Mouse (Mus musculus) intestine, embryonic 15.5 days (tissue): ENCODE measurements around the gene Chrm3. TPM values are rescaled to one million over a fixed set of nuclear protein-coding genes. Genes with fewer than 3 reads are reported as not detected.

Experiments used
- ATAC-seq: fragments of 200-750 bp; cut with Nextera tagmentation; 2 replicates; pipeline ENCODE4 v1.8.0; 2017; ENCODE audit warnings: moderate TSS enrichment, moderate library complexity
- H3K27ac ChIP-seq: fragments of 300-500 bp; sonication (generic); 2 replicates; pipeline ENCODE4 v1.5.1; 2015; ENCODE audit warnings: mild to moderate bottlenecking, inconsistent platforms
- H3K27me3 ChIP-seq: fragments of 300-500 bp; sonication (generic); replicated peaks from 2 replicates; pipeline ENCODE4 v1.6.1; 2015; ENCODE audit warnings: inconsistent platforms
- H3K36me3 ChIP-seq: fragments of 300-500 bp; sonication (generic); 2 replicates; pipeline ENCODE4 v1.6.1; 2015; ENCODE audit warnings: inconsistent platforms
- H3K4me1 ChIP-seq: fragments of 300-500 bp; sonication (generic); replicated peaks from 2 replicates; pipeline ENCODE4 v1.6.1; 2015; ENCODE audit warnings: inconsistent platforms
- H3K4me2 ChIP-seq: fragments of 300-500 bp; sonication (generic); replicated peaks from 2 replicates; pipeline ENCODE4 v1.6.1; 2015; ENCODE audit warnings: mild to moderate bottlenecking, inconsistent platforms
- H3K4me3 ChIP-seq: fragments of 300-500 bp; sonication (generic); replicated peaks from 2 replicates; pipeline ENCODE4 v1.5.1; 2015; ENCODE audit warnings: inconsistent platforms
- H3K9ac ChIP-seq: fragments of 300-500 bp; sonication (generic); 2 replicates; pipeline ENCODE4 v1.6.1; 2015; ENCODE audit warnings: inconsistent platforms
- H3K9me3 ChIP-seq: fragments of 300-500 bp; sonication (generic); 2 replicates; pipeline ENCODE4 v1.6.1; 2016; ENCODE audit warnings: inconsistent platforms
- WGBS: fragments of 180-500 bp; shearing (Covaris S2); methylation state at CpG from one replicate; pipeline ENCODE4 v1.1.7; 2015; 5-methylcytosine and 5-hydroxymethylcytosine counted together
- polyA plus RNA-seq: library from polyadenylated mRNA; unstranded; fragments of >200 nt; fragmentation: Nextera tagmentation; extraction: Ambion mirVana; gene quantifications from 2 replicates; pipeline ENCODE4 v1.2.1, GENCODE M21; 2015

The Chrm3 gene
- polyA plus RNA-seq, 1 experiment from 2014 or later = 1.4 TPM

- Histone ChIP-seq H3K4me2 (no peak overlapping the region), H3K27me3 (no peaks in the 10 kb centered on the region), H3K4me3 (no peak overlapping the region), H3K27ac (no peak overlapping the region), H3K36me3 (no peaks in the 10 kb centered on the region), H3K9me3 (no peaks in the 10 kb centered on the region), H3K4me1 (no peaks in the 10 kb centered on the region), H3K9ac (no peak overlapping the region)
- no peak for ATAC-seq
- WGBS = 69% methylated on average over 2 of the region's 2 CpGs
Measured at GRCm38 (mm10) chr13:10131064-10131463, 229.6 kb downstream of the Chrm3 start.

DNA sequence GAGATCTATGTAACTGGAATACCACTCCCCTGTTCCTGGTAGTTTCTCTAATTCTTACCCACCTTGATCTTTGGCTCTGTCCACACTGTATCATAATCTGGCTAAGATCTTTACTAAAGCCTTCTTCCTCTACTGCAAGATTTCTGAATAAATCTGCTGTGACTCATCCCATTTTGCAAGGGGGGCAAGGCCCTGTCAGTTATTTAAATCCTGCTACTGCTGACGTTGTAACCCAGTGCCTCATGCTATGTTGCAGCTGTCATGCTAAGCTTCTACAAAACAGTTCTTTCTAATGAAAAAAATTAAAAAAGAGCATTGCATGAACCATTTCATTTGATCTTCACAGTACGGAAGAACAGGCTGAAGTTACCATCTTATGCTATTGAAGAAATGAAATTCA lies 248.4 kb downstream of the Chrm3 start:
- Histone ChIP-seq H3K4me3 (no peak overlapping the region), H3K27me3 (no peaks in the 10 kb centered on the region), H3K9me3 (no peaks in the 10 kb centered on the region), H3K9ac (no peak overlapping the region), H3K4me2 (no peak overlapping the region), H3K36me3 (no peaks in the 10 kb centered on the region), H3K4me1 (no peaks in the 10 kb centered on the region), H3K27ac (no peak overlapping the region)
- no peak for ATAC-seq
- 49% methylated on average over 2 of the region's 2 CpGs for WGBS

- no peak overlapping the region for H3K4me3 ChIP-seq
- H3K9me3 ChIP-seq = no peaks in the 10 kb centered on the region
- ATAC-seq = no peak
- H3K4me1 ChIP-seq = no peaks in the 10 kb centered on the region
- H3K27ac ChIP-seq = no peak overlapping the region
- H3K9ac ChIP-seq = no peak overlapping the region
- no peaks in the 10 kb centered on the region for H3K36me3 ChIP-seq
- H3K27me3 ChIP-seq = no peaks in the 10 kb centered on the region
- no peak overlapping the region for H3K4me2 ChIP-seq
- WGBS = 53% methylated on average over 1 of the region's 1 CpGs
Measured at GRCm38 (mm10) chr13:10109542-10109941, 251.1 kb downstream of the Chrm3 start.

GRCm38 (mm10) chr13:10107331-10107730 lies 253.3 kb downstream of the Chrm3 start:
- Histone ChIP-seq H3K4me2 (no peak overlapping the region), H3K27ac (no peak overlapping the region), H3K4me3 (no peak overlapping the region), H3K36me3 (no peaks in the 10 kb centered on the region), H3K9ac (no peak overlapping the region), H3K27me3 (no peaks in the 10 kb centered on the region), H3K4me1 (no peaks in the 10 kb centered on the region), H3K9me3 (no peaks in the 10 kb centered on the region)
- no peak for ATAC-seq
- WGBS = 84% methylated on average over 7 of the region's 7 CpGs

DNA sequence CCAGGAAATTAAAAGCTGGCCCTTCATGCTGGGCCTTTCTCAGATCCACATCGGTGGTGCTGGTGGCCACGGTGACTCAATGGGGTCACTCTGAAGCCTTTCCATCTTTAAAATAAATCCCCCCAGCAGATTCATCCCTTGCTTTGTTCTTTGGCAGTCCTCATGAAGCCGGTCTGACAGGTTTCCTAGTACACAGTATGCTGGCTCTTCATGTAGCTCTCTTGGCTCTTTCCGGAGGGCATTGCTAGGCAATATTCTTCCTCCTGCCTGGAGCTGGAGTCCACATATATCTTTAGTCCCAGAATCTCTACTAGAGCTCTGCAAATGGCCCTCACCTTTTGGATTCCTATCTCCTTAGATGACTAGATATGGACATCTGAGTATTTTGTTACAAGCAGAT lies 269.9 kb downstream of the Chrm3 start:
- Histone ChIP-seq H3K9me3 (no peaks in the 10 kb centered on the region), H3K36me3 (no peaks in the 10 kb centered on the region), H3K9ac (no peak overlapping the region), H3K4me3 (no peak overlapping the region), H3K4me1 (no peaks in the 10 kb centered on the region), H3K27ac (no peak overlapping the region), H3K27me3 (no peaks in the 10 kb centered on the region), H3K4me2 (no peak overlapping the region)
- ATAC-seq = no peak
- 80% methylated on average over 4 of the region's 4 CpGs for WGBS

DNA sequence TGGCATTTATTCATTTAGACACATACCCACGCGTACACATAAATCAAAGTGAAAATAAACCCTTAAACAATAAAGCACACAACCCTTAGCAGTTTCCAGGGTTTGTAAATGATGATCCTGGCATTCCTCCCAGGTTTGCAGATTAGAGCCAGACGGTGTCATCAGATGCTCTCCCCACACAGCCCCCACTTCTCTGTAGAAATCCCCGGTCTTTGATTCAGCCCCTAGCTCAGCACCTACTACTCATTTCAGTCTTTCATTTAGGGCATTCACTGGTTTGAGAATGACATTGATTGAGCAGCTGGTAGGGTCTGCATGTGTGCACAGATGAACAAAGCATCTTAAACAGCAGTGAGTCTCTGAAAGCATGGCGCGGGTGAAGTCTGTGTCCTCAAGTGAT lies 274.3 kb downstream of the Chrm3 start:
- Histone ChIP-seq H3K4me3 (no peak overlapping the region), H3K4me2 (no peak overlapping the region), H3K9ac (no peak overlapping the region), H3K27me3 (no peaks in the 10 kb centered on the region), H3K27ac (no peak overlapping the region), H3K36me3 (no peaks in the 10 kb centered on the region), H3K4me1 (no peaks in the 10 kb centered on the region), H3K9me3 (no peaks in the 10 kb centered on the region)
- WGBS = 76% methylated on average over 6 of the region's 6 CpGs
- no peak for ATAC-seq

DNA sequence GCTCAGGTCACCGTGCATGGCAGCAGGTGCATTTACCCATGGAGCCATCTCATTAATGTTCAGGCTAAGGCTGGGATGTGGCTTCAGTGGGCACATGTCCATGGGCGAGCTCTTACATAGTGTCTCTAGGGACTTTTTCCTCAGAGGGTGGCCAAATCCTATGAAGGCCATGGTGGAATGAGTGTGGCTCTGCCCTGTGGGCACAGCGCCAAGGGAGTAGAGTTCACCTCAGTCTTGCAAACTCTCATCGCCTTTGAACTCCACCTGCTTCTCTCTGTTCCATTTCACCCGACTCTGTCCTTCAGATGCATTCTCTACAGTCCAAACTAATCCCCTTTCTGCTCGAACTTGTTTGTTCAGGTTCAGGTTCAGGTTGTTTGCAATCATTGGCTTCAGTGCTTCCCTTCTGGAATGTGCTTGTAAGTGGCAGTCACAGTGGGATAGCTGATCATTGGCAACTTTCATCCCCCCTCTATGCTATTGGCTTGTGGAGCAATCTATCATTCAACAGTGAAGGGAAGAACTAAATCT lies 278.7 kb downstream of the Chrm3 start:
- Histone ChIP-seq H3K4me1 (no peaks in the 10 kb centered on the region), H3K27ac (no peak overlapping the region), H3K4me2 (no peak overlapping the region), H3K4me3 (no peak overlapping the region), H3K36me3 (no peaks in the 10 kb centered on the region), H3K27me3 (no peaks in the 10 kb centered on the region), H3K9ac (no peak overlapping the region), H3K9me3 (no peaks in the 10 kb centered on the region)
- 81% methylated on average over 6 of the region's 6 CpGs for WGBS
- ATAC-seq = no peak

- Histone ChIP-seq H3K9me3 (no peaks in the 10 kb centered on the region), H3K36me3 (no peaks in the 10 kb centered on the region), H3K4me1 (0 out of 2 replicates have a peak, but pooled peaks cover 2% of the 10 kb centered on the region), H3K27ac (no peak overlapping the region), H3K4me2 (no peak overlapping the region), H3K9ac (no peak overlapping the region), H3K4me3 (no peak overlapping the region), H3K27me3 (no peaks in the 10 kb centered on the region)
- WGBS = 18% methylated on average over 5 of the region's 5 CpGs
- peak; percentile 73 for ATAC-seq
Measured at GRCm38 (mm10) chr13:10071165-10071564, 289.5 kb downstream of the Chrm3 start.

DNA sequence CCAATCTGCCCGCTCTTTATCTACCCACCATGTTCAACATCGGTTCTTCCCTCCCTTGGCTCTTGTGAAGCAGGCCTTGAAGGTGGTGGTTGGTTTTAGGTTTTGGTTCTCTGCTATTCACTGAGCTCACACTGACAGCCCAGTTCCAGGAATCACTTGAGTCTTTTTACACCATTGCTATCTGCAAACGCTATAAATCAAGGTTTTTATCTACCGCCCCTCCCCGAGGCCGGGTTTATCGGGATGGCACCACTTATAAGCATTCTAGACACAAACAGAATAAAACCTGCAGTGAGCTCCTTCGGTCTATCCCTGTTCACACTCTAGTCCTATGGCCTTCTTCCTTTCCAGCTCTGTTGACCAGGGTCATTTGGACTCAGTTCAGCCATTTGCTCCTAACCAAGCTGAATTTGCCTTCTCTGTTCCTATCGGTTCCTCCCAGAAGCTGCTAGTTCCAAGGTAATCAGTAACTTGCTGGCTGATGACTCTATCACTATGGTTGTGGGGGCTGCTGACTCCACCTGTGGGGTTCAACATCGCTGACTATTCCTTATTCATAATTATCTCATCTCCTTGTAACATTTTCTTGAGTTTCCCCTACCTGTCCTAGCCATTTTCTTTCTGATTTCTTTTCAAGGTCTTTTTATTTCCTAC lies 291.6 kb downstream of the Chrm3 start:
- Histone ChIP-seq H3K36me3 (no peaks in the 10 kb centered on the region), H3K27ac (no peak overlapping the region), H3K27me3 (no peaks in the 10 kb centered on the region), H3K4me1 (0 out of 2 replicates have a peak, but pooled peaks cover 2% of the 10 kb centered on the region), H3K9me3 (no peaks in the 10 kb centered on the region), H3K4me2 (no peak overlapping the region; the same call in 1 of the 2 replicates), H3K4me3 (no peak overlapping the region), H3K9ac (no peak overlapping the region)
- peak; percentile 65 for ATAC-seq
- 55% methylated on average over 10 of the region's 10 CpGs for WGBS

- H3K36me3 ChIP-seq = no peaks in the 10 kb centered on the region
- no peak overlapping the region for H3K4me2 ChIP-seq
- H3K9ac ChIP-seq = no peak overlapping the region
- no peak for ATAC-seq
- WGBS = 53% methylated on average over 12 of the region's 12 CpGs
- H3K27me3 ChIP-seq = no peaks in the 10 kb centered on the region
- no peaks in the 10 kb centered on the region for H3K9me3 ChIP-seq
- H3K4me1 ChIP-seq = 0 out of 2 replicates have a peak, but pooled peaks cover 2% of the 10 kb centered on the region
- no peak overlapping the region for H3K27ac ChIP-seq
- H3K4me3 ChIP-seq = no peak overlapping the region
Measured at GRCm38 (mm10) chr13:10066829-10067618, 293.6 kb downstream of the Chrm3 start.

DNA sequence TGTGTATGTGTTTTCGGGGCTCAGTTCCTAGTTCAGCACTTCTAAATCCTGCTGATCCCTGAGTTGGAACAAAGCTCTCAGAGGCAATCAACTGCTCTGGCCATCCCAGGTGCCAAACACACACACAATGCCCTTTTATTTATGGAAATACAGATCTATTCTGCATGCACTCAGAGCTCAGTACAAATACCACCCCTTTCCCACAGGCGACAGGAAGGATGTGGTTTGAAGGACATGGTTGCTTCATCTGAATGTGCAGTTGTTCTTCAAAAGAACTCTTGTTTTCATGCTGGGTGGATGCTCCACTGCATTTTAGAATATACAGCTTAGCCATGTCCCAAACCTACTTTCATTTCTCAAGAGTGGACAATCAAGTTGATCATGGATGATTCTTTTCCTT lies 294.9 kb downstream of the Chrm3 start:
- 79% methylated on average over 2 of the region's 2 CpGs for WGBS
- no peaks in the 10 kb centered on the region for H3K27me3 ChIP-seq
- no peaks in the 10 kb centered on the region for H3K36me3 ChIP-seq
- no peak overlapping the region for H3K4me3 ChIP-seq
- H3K27ac ChIP-seq = no peak overlapping the region
- no peaks in the 10 kb centered on the region for H3K9me3 ChIP-seq
- H3K4me2 ChIP-seq = no peak overlapping the region
- no peak overlapping the region for H3K9ac ChIP-seq
- 0 out of 2 replicates have a peak, but pooled peaks cover 2% of the 10 kb centered on the region for H3K4me1 ChIP-seq
- ATAC-seq = no peak

GRCm38 (mm10) chr13:10062681-10063080 lies 298.0 kb downstream of the Chrm3 start:
- H3K27me3 ChIP-seq = no peaks in the 10 kb centered on the region
- 85% methylated on average over 5 of the region's 5 CpGs for WGBS
- no peak overlapping the region for H3K4me3 ChIP-seq
- H3K36me3 ChIP-seq = no peaks in the 10 kb centered on the region
- H3K27ac ChIP-seq = no peak overlapping the region
- H3K9me3 ChIP-seq = no peaks in the 10 kb centered on the region
- H3K4me2 ChIP-seq = no peak overlapping the region
- no peak overlapping the region for H3K9ac ChIP-seq
- ATAC-seq = no peak
- H3K4me1 ChIP-seq = no peaks in the 10 kb centered on the region
